Mouse (Mus musculus) spleen, embryonic (tissue): Measurements from ENCODE around the gene Dip2b.

Experiments
- CTCF ChIA-PET: fragments of 350-600 bp; sonication (Branson Sonifier 250); formaldehyde crosslinking; loops from one replicate; lab custom pipeline; 2022; lab: Charles Lee

The Dip2b gene

DNA sequence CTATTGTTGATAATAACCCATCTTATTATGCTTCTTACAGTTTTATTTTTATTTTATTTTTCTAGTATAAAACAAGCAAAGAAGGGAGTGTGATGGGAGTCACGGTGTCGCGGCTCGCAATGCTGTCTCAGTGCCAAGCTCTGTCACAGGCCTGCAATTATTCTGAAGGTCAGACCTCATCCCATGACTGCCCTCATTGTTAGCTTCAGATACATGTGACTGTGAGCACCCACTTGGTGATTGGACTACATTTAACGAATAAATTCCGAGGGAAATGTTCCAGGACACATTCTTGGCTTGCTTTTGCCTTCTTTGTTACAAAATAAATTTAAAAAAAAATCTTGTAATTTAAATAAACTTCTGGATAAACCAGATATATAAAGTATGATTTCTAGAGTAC, 129.3 kb downstream of the Dip2b start:
- CTCF ChIA-PET: no interaction called here

DNA sequence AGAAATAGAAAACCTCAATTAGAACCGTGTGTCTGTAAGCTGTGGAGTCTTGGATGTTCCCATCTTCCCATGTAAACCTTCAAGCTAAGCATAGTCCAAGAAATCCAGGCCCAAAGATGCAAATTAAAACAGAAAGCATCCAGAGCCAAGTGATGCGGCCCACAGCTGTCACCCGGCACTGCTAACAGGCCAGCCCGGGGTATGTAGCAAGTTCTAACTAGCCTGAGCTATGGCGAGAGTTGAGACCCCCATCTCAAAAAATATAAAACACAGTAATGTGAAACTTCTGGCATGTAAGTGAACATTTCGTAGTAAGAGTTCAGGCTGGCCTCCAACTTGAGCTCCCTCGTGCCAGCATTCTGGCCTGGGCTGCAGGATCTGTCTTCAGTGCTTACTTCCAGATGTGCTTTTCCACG, 129.7 kb downstream of the Dip2b start:
- CTCF ChIA-PET: no interaction called here

DNA sequence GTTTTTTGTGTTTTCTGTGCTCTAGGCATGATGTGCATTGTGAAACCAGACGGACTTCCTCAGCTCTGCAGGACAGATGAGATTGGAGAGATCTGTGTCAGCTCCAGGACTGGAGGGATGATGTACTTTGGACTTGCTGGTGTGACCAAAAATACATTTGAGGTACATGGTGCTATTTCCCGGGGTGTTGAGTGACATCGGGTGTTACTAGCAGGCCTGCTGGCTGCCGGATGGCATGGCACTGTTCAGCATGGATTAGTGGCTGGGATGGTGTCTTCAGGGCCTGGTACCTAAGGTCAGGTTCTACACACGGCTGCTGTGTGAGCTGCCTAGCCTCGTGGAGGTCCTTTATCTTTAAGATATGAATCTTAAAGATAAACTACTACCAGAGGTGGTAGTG, 136.7 kb downstream of the Dip2b start:
- CTCF ChIA-PET: no interaction called here

DNA sequence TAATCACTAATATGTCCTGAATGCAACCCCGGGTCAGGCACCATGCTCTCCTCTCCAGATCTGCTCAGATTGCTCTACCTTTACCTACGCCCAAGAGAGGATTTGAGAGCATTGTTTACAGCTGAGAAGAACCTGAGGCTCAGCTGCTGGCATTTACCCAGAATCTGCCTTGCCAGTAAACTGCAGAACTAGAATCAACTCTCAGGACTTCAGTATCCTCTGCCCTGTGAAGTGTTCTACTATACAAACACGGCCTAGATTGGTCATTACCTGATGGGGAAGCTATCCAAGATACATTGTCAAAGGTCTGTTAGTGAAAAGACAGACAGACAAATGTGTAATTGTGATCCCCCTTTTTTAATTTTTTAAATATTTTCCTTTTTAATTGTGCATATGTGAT, 138.7 kb downstream of the Dip2b start:
- CTCF ChIA-PET: interaction anchor here (0.6 kb wide), 1 partner anchor 19 kb away, joined by 3 read pairs; no protein-coding TSS in a partner anchor

DNA sequence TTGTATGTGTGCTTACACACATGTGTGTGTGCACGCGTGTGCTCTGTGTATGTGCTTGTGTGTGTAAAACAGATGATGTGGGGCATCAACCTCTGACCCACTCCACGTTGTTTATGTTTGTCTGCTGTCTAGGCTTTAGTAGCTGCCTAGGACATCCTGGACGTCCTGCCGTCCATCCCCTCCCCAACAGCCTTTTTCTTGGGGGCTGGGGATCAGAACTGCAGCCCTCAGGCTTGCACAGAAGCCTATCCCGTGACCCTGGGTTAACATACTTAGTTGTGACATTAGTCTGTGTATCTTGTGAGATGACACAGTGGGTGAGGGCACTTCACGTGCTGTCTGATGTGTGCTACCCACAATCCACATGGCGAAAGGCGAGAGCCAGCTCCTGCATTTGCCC, 139.1 kb downstream of the Dip2b start:
- CTCF ChIA-PET: no interaction called here

DNA sequence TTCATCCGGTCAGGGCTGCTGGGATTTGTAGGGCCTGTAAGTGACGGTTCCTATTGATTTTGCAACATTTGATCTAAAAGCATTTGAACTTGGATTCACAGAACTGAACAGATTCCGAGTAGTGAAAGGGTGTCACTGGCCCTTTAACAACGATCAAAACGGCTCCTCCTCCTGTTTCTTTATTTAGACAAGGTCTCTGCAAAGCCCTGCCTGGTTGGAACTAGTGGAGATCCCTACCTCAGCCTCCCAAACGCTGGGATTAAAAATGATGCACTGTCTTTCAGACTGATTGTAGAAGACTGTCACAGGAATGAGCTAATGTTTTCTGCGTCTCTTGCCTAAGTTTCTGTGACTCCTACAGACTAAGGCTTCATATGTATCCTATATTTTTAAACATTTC, 140.0 kb downstream of the Dip2b start:
- CTCF ChIA-PET: interaction anchor here (0.6 kb wide), 1 partner anchor 1105 kb away, joined by 3 read pairs; no protein-coding TSS in a partner anchor

DNA sequence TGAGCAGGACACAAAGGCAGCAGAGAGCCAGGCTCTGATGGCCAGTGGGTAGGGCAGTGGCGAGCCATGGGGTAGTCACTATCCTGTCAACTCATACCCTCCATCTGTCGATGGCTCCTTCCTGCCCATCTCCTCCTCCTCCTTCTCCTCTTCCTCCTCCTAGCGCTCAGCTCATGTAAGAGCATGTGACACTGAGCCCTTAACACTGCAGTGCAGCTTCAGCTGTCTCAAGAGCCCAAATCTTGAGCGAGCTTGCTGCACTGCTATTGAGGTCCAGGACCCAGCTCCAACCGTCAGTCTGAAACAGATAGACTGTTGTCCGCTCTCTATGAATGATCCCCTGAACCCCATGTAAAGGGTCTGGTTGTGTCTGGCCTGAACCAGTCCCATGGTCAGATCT, 141.2 kb downstream of the Dip2b start:
- CTCF ChIA-PET: no interaction called here

DNA sequence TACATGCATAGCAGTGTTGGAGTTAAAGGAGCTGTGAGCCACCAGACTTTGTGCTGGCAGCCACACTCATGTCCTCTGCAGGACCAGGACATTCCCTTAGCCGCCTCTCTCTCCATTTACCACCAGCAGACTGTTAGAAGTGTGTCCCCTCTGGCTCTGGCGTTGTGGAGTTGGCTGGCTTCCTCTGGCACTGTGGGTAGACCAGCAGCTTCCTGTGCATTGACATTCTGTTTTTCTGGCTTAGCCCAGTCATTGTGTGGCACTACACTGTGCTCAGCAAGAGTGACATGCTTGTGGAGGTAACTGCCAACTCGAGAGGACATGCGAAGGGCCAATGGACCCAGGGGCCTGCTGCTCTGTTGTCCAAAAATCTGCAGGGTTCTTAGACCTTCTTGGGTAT, 141.8 kb downstream of the Dip2b start:
- CTCF ChIA-PET: no interaction called here

DNA sequence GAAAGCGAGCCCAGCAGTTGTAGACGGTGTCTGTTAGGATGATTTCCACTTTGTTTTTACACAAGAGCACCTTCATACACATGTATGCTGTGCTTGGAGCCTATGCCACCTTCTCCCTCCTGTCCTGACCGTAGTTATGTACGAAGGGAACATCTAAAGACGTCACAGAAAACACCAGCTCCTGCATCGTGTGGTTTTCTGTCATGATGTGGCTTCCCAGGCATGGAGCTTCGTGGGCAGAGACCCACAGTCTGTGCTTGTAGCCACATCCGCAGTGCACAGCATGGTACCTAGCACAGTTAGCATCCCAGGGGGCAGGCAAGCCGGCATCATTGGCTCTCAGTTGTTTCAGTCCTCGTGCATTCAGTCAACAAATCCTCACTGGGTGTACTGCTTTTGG, 143.4 kb downstream of the Dip2b start:
- CTCF ChIA-PET: no interaction called here

DNA sequence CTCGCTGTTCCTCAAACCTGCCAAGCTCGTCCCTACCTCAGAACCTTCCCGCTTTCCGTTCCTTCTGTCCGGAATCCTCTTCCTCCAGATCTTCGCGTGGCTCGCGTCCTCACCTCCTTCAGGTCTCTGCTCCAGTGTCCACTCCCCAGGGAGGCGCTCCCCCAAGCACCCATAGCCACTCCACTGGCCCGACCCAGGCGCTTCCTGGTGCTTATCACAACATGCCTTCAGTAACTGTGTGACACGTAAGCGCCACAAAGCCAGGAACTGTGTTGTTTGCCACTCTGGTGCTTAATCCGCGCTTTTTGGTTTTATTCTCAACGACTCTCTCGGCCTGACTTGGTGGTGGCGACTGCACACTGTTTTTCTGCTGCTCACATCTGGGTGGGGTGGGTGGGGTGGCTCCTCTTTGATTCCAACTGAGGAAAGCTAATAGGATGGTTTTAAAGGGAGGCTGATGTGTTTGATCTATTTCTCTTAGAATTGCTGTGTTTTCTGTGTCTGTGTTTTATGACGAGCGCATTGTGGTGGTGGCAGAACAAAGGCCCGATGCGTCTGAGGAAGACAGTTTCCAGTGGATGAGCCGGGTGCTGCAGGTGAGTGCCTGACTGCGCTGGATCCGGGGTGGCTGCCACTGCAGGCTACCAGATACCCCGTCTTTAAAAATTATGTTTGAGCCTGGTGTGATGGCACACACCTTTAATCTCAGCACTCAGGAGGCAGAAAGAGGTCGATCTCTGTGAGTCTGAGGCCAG, 144.2 kb downstream of the Dip2b start:
- CTCF ChIA-PET: no interaction called here

DNA sequence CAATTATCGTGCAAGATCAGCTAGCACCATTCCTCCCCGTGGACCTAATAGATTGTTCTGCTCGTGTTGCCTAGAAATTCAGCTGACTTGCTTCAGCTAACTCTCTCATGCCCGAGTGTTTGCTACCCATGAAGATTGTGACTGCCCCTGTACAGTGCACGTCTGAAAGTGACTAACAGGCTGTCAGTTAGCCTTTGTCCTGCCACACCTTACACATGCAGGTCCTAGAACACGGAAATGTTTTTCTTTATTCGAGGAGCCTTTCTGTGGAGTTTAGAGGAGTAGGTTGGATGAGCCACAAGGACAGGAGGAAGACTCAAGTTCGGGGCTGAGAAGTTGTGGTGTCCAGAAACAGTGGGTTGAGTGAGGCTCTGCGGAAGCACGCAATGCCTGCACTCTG, 145.0 kb downstream of the Dip2b start:
- CTCF ChIA-PET: no interaction called here

DNA sequence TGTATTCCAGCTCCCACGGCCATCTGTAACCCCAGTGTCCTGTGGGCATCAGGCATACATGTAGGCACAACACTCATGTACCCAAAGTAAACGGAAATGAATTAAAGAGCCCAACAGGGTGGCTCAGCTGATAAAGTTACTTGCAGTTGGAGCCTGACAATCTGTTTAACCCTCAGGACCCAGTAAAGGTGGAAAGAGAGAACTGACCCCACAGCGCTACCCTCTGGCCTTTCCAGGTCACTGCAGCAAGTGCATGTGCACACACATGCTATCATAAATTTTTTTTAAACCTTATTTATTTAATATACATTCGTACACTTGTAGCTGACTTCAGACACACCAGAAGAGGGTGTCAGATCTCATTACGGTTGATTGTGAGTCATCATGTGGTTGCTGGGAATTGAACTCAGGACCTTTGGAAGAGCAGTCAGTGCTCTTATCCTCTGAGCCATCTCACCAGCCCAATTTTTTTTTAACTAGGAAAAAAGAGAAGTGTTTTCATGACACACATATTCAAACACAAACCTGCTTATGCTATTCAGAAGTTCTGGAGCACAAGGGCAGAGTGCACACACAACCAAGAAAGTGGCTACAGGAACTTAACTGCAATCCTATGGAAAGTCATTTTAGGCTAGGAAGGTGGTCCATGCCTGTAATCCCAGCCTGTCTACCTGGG, 146.5 kb downstream of the Dip2b start:
- CTCF ChIA-PET: no interaction called here

DNA sequence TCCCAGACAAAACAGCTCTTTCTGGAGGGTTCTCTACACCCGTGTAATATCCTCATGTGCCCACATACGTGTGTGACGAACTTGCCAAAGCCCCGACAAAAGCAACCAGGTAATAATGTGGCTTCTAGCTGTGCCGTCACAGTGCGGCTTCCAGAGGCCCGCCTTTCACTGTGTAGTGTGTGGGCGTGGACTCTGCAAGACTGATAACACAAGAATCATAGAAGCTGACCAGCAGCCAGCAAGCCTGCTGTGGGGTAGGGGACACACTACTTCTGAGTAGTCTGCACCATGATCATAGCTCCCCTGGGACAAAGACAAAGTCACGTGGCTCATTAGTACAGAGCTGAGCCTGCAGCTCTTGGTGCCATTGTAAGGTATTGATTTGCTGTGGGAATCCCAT, 147.8 kb downstream of the Dip2b start:
- CTCF ChIA-PET: no interaction called here

DNA sequence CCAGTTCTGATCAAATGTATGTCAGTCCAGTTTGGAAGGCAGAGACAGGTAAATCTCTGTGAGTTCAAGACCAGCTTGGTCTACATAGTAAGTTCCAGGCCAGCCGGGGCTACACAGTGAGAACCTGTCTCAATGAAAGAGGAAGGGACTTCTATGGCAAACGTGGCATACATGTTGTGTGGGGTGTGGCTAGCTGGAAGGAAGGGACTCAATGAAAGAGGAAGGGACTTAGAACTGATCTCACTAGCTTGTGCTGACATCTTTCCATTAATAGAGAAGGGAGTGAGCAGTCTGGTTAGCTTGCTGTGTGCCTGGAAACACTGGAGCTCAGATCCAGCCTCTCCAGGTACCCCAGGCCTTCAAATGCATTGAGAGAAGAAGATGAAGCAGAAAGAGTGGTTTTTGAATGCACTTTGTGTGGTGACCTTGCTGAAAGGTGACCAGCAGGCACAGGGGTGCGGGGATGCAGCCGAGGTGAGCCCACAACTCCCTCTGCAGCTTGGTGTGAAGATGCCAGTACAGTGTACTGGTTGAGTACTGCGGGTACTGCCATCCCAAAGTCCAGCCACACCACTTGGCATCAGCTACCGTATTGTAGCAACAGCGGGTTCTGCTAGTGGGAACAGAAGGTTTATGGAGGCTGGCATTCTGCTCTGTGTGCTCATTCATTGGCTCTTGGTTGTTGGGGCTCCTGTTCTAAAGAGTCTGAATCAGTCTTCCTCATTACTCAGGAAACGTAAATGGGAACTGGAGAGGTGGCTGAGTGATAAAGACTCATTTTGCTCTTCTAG, 148.6 kb downstream of the Dip2b start:
- CTCF ChIA-PET: interaction anchor here (0.5 kb wide), 1 partner anchor 369 kb away, joined by 4 read pairs; no protein-coding TSS in a partner anchor

DNA sequence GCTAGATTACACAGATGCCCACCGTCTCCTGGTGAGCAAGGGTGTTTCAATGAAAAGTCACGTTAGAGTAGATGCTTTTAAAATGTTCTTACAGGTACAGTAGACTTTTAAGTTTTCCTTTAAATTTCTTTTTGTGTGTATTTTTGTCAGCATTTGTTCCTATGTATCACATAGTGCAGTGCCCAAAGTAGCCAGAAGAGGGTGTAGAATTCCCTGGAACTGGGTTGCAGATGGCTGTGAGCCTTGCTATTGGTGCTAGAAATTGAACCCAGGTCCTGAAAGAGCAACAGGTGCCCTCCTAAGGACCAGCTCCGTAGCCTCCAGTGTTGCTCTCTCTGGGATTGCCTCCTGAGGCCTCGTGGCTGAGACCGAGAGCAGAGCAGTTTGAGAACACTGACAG, 150.1 kb downstream of the Dip2b start:
- CTCF ChIA-PET: no interaction called here

DNA sequence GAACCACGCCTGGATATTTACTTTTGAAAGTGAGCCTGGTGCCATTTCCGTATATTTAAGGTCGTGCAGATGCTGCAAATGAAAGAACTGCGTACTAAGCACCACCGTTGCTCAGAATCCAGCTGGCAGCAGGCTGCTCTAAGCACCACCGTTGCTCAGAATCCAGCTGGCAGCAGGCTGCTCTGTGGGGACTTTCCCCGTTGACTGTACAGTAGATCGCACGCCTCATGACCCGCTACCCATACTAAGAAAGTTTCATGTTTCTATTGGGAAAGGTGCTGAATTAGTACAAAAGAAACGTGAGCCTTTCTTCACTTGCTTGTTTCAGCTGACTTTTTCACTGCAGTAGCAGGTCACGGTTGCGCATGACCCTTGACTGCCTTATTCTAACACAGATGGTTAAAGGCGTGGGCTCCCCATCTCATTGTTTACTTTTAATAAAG, 150.5 kb downstream of the Dip2b start:
- CTCF ChIA-PET: no interaction called here

DNA sequence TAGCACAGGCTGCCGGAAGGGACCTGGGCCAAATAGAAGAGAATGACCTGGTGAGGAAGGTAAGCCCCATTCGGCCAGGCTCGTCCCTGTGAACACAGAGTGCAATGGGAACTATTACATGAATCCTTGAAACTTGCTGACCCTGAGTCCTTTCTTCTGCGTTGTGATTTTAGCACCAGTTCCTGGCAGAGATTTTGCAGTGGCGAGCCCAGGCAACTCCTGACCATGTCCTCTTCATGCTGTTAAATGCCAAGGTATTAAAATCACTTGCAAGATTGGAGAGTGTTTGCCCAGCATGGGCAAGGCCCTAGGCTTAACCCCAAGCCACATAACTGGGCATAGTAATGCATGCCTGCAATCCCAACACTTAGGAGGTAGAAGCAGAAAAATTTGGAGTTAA, 151.6 kb downstream of the Dip2b start:
- CTCF ChIA-PET: no interaction called here

DNA sequence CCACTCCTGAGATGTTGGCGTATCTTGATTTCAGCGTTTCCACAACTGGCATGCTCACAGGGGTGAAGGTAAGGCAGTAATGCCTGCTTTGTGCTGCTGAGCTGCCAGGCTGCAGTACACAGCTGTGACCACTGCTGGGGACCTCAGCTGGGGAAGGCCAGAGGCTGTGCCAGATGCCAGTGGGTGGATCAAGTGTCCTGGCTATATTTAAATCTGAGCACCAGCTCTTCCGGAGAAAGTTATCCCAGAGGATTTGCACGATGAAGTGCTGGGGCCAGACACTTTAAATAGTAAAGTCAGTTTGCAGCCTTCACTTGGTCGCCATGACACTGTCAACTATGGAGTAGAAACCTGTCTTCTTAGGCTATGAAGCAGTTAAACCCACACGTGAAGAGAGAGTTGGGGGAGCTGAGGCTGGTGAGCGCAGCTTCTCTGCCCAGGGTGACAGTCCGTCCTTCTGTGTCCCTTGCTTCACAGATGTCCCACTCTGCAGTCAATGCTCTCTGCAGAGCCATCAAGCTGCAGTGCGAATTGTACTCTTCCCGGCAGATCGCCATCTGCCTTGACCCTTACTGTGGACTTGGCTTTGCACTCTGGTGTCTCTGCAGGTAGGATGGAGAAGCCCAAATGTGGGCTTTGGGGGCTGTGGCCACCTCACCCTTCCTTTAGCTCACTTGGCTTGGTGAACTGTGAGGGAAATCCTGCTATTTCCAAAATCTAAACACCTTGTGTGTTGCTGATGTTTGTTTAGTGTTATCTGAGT, 160.7 kb downstream of the Dip2b start:
- CTCF ChIA-PET: interaction anchor here (0.6 kb wide), 1 partner anchor 189 kb away, joined by 10 read pairs; no protein-coding TSS in a partner anchor

DNA sequence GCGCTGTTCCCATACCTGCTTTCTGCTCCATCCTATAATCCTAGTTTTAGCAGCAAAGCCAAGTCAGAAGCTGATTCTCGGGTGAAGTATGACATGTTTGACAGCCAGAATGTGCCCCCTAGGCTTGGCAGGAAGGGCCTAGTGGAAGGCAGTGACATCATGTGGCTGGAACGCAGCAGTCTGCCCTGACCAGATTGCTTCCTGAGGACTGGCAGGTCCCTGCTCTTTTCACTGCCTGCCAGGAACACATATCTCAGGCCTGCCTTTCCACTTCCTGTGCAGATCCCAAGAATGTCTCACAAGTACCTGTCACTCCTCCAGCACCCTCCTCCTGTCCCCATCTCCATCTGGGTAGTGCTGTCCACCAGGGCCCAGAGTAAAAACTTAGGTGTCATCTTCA, 161.3 kb downstream of the Dip2b start:
- CTCF ChIA-PET: no interaction called here

DNA sequence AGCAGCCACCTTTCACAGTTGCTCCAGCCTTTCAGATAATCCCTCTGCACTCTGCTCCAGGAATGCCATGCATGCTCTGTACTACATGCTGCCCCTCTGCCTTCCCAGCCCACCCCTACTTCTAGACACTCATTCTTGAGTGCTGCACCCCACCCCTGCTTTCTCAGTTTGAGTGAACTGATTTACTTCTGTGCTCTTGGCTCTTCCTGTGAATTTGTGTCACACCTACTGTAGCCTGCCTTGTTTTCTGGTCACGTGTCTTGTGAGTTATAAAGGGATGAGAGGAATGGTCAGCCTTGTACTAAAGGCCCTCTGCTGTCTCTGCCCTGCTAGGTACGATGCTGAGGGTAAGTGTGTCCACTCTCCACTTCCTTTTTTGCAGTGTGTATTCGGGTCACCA, 163.3 kb downstream of the Dip2b start:
- CTCF ChIA-PET: no interaction called here

DNA sequence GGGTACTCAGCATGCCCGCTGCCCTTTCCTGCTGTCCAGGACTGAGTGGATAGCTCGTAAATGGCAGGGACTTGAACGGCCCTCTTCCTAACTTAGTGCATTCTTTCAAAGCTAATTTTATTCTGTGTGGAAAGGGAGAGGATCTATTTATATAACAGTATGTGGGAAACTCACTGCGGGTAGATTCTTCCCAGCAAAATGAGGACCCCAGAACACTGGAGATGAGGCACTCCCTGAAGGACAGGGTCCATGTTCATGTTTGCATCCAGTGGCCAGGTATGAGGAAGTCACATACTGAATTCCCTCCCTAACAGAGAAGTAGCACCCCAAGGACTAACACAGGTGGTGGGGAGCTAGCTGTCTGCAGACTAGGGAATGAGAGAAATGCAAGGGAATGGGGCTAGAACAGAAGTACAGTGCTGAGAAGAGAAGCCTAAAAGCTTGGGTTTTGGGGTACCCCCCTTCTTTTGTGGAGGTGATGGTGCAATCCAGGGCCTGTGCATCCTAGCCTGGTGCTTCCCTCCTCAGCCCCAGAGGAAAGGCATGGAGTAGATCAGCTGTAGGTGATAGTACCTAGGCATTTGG, 164.1 kb downstream of the Dip2b start:
- CTCF ChIA-PET: no interaction called here
